7 mouse cellular contexts compared by ENCODE assay signal in genomic region chr5:107015422-107016081, GRCm38 (mm10). TPM values are rescaled to one million over a fixed set of nuclear protein-coding genes. Genes with fewer than 3 reads are reported as not detected.
DNase-seq lines count a peak whose midpoint lies in the region; ATAC-seq lines count a peak whose summit lies in the region.

No protein-coding gene starts in this region.

- peak overlapping the region; percentile 27; the same call in 1 of the 2 replicates for H3K9ac ChIP-seq in lung, embryonic 16.5 days (ENCODE audit: low read length)
- H3K9ac ChIP-seq in embryonic facial prominence, embryonic 11.5 days (replicated peaks; ENCODE audit: low read length): no peak overlapping the region
- no peak overlapping the region for H3K9ac ChIP-seq in limb, embryonic 13.5 days

- H3K4me1 ChIP-seq in lung, embryonic 16.5 days (replicated peaks; ENCODE audit: control insufficient read depth, insufficient read depth, low read length): peaks cover 32% of the 10 kb centered on the region
- peaks cover 6% of the 10 kb centered on the region for H3K4me1 ChIP-seq in embryonic facial prominence, embryonic 11.5 days (ENCODE audit: control insufficient read depth, insufficient read depth, low read length)
- H3K4me1 ChIP-seq in limb, embryonic 13.5 days: peaks cover 48% of the 10 kb centered on the region

- no peak for DNase-seq in lung, postnatal 10 days
- DNase-seq in embryonic facial prominence, embryonic 11.5 days (ENCODE audit: low spot score): peak; percentile 39
- DNase-seq in thymus, postnatal 0 days (ENCODE audit: low spot score): peak; percentile 67
- no peak for DNase-seq in gastrocnemius, postnatal 36 days
- no peak for DNase-seq in cerebellum, adult 9-10 months

- 5% methylated on average over 10 of the region's 10 CpGs for WGBS in lung, embryonic 16.5 days
- WGBS in embryonic facial prominence, embryonic 11.5 days: 16% methylated on average over 10 of the region's 10 CpGs
- WGBS in limb, embryonic 13.5 days: 11% methylated on average over 10 of the region's 10 CpGs

- no peak overlapping the region for H3K4me3 ChIP-seq in lung, embryonic 16.5 days (ENCODE audit: low read length)
- no peak overlapping the region for H3K4me3 ChIP-seq in embryonic facial prominence, embryonic 11.5 days (ENCODE audit: low read depth, low read length)
- H3K4me3 ChIP-seq in limb, embryonic 13.5 days: no peak overlapping the region

- intact Hi-C loops in gastrocnemius, postnatal 36 days (cut with DNase I): no loop called here

- peak overlapping the region; percentile 26 for H3K4me2 ChIP-seq in lung, embryonic 16.5 days (ENCODE audit: low read depth, low read length)
- H3K4me2 ChIP-seq in embryonic facial prominence, embryonic 11.5 days (ENCODE audit: low read depth, low read length): no peak overlapping the region
- H3K4me2 ChIP-seq in limb, embryonic 13.5 days (replicated peaks): peak overlapping the region; percentile 15; the same call in 1 of the 2 replicates

- peak overlapping the region; percentile 86 for H3K27ac ChIP-seq in lung, embryonic 16.5 days (ENCODE audit: low read length)
- H3K27ac ChIP-seq in embryonic facial prominence, embryonic 11.5 days (replicated peaks; ENCODE audit: low read depth, low read length): 0 out of 2 replicates have a peak overlapping the region, but pooled peaks have one; percentile 30
- H3K27ac ChIP-seq in limb, embryonic 13.5 days: peak overlapping the region; percentile 59; the same call in 1 of the 2 replicates

- peak; percentile 65 for ATAC-seq in lung, embryonic 16.5 days (ENCODE audit: low read depth)
- no peak for ATAC-seq in embryonic facial prominence, embryonic 11.5 days (replicated peaks; ENCODE audit: insufficient number of reproducible peaks, low FRiP score, low TSS enrichment, low read depth)
- ATAC-seq in limb, embryonic 13.5 days (ENCODE audit: low FRiP score, low read depth): peak; percentile 58

- H3K27me3 ChIP-seq in lung, embryonic 16.5 days (ENCODE audit: control insufficient read depth, insufficient read depth, low read depth, low read length): no peaks in the 10 kb centered on the region
- H3K27me3 ChIP-seq in embryonic facial prominence, embryonic 11.5 days (ENCODE audit: control insufficient read depth, insufficient read depth, low read length): no peaks in the 10 kb centered on the region
- no peaks in the 10 kb centered on the region for H3K27me3 ChIP-seq in limb, embryonic 13.5 days

- H3K9me3 ChIP-seq in lung, embryonic 16.5 days (ENCODE audit: control insufficient read depth, low read length): no peaks in the 10 kb centered on the region; the same call in 1 of the 2 replicates
- no peaks in the 10 kb centered on the region for H3K9me3 ChIP-seq in embryonic facial prominence, embryonic 11.5 days (replicated peaks; ENCODE audit: control insufficient read depth, low read length)
- no peaks in the 10 kb centered on the region for H3K9me3 ChIP-seq in limb, embryonic 13.5 days

- no peaks in the 10 kb centered on the region for H3K36me3 ChIP-seq in lung, embryonic 16.5 days (ENCODE audit: control insufficient read depth, insufficient read depth, low read length)
- H3K36me3 ChIP-seq in embryonic facial prominence, embryonic 11.5 days (replicated peaks; ENCODE audit: control insufficient read depth, insufficient read depth, low read depth, low read length): no peaks in the 10 kb centered on the region
- no peaks in the 10 kb centered on the region for H3K36me3 ChIP-seq in limb, embryonic 13.5 days

RNA-seq across cellular contexts. Expression of gene Cdc7, which starts 51.4 kb away (rescaled TPM):
- polyA plus RNA-seq in lung, embryonic 16.5 days (2015; fragmentation: Nextera tagmentation; extraction: Ambion mirVana): 46.6 and 48.6 TPM in 2 replicates
- polyA plus RNA-seq in embryonic facial prominence, embryonic 11.5 days (2014; fragmentation: Nextera tagmentation; extraction: Ambion mirVana): 69.0 and 70.4 TPM in 2 replicates
- polyA plus RNA-seq in limb, embryonic 13.5 days (2015; fragmentation: Nextera tagmentation; extraction: Ambion mirVana): 51.6 and 55.2 TPM in 2 replicates
- 33.1 and 37.4 TPM in 2 replicates for polyA plus RNA-seq in thymus, postnatal 0 days (2015; fragmentation: Nextera tagmentation; extraction: Ambion mirVana)
- under 1 TPM; 0.49 to 0.51 TPM for total RNA-seq in gastrocnemius, postnatal 36 days (2021)

Comparison
In these comparisons a context has a peak if more than half of its experiments do, and no peak if none do; other contexts are left out.
1. H3K27ac ChIP-seq: peak in every context shown above with its lines; median percentile 86 in lung, embryonic 16.5 days; 59 in limb, embryonic 13.5 days; 30 in embryonic facial prominence, embryonic 11.5 days.
2. DNase-seq: peak in embryonic facial prominence, embryonic 11.5 days (single experiment) and thymus, postnatal 0 days (single experiment); none in lung, postnatal 10 days (single experiment), gastrocnemius, postnatal 36 days (0 of 2) and cerebellum, adult 9-10 months (single experiment).